Mouse (Mus musculus) adrenal gland, adult (tissue): ENCODE results near the gene Cemip.

Source experiments
- DNase-seq, 2 experiments: peaks; one replicate each; pipeline ENCODE4 v3.0.0; 2022 to 2023; ENCODE audit warnings: low spot score in 1 of 2; ENCODE audit not compliant: inconsistent age in 2 of 2

Gene Cemip

DNA sequence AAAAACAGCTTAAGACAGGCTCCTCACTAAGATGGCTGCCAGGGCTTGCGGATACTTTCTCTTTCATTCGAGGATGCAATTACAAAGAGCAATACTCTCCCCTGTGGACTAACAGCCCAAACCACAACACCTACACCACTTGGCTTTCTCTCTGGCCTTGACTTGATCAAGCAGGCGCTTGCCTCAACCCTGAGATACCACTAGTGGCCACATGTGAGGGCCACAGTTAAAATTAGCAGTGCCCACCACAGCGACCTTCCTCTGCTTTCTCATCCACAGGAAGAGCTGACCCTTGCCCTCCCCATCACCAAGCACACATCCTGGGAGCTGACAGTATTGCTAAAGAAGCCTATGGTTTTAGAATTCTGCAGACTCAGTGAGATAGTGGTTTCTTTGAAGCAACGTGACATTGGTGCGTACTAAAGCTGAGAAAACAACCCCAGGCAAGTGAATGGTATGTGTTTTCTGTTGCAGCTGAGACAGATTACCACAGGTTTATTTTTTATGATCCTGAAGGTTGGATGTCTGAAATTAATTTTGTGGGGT lies 109.8 kb downstream of the Cemip start:
- no peak for DNase-seq

DNA sequence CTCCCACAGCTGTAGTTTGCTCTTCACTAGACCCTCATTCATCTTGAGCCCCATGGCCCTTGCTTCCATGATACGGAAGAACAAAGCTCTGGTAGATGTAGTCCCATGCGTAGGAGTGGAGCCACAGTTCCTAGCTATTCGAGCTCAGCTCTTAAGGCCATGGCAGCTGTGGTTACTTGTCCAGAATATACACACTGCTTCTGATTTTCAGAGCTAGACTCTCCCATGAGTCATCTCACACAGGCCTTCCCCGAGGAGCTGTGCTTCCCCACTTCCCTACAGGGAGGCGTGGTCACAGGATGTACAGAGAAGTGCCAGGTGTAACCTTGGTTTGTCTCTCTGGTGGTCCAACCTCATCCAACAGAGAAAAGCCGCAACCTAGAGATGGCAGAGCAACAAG lies 111.0 kb downstream of the Cemip start:
- DNase-seq = no peak

DNA sequence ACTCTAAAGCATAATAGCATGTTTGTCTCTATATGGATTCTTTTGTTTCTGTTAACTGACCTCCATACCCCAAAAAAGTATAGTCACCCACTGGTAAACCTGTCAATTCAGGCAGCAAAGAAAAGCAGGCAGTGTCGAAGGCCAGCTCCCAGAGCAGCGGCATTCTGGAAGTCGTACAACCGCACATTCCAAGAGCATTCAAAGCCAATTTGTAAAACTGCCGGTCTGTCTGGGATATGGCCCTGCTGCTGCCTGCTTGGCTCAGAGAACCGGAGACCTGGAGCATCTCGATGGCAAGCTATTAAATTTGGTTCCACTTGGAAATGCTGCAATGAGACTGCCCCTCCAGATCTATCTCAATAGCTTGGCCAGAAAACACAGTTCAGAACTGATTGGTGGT lies 113.8 kb downstream of the Cemip start:
- DNase-seq = no peak

DNA sequence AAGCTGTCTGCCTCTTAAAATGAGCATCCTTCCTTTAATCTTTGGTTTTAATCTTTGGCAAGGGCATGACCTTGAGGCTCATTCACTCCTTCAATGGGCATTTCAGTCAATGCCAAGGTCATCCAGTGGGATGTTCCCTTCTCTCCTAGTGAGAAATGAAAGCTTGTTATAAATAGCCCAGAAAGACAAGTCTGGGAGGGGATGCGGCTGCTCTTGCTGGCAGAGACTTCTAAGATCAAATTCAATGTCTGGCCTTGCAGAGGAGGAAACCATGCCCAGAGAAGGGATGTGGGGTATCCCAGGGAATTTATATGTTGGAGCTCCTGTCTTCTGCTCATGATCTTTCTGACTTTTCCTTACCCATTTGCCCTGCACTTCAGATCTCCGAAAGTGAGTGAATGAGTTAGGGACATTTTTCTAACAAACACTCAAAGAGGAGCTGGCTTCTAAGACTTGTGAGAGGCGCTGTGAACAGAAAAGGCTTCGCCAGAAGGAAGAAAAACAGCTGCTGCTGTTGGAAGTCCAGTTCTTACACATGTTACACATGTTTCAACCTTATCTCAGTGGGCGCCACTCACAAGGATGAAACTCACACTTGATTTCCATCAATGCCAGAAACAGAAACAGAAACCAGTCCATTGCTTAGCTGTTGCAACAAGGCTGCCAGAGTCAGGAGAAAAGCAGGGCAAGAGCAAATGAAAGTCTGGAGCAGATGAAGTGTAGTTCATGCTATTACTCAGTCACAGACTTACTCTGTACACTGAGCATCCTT lies 120.1 kb downstream of the Cemip start:
- peak; percentile 28 to 77 for DNase-seq

DNA sequence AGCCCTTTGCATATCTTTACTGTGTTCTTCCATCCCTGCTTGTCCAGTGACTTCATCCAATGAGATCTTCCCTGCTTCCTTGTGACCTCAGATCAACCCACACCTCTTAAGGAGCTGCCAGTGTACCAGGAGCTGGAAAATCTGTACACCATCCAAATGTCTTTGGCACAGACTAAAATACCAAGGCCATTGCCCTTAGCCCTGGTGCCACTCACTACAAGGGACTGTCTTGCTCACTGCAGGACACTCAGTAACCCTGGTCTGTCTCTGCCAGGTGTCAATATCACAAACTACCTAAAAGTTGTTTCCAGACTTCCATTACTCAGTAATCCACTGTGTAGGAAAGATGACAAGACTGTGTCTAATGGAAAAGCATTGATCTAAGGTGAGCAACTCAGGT lies 121.1 kb downstream of the Cemip start:
- DNase-seq = peak; percentile 26 to 72

DNA sequence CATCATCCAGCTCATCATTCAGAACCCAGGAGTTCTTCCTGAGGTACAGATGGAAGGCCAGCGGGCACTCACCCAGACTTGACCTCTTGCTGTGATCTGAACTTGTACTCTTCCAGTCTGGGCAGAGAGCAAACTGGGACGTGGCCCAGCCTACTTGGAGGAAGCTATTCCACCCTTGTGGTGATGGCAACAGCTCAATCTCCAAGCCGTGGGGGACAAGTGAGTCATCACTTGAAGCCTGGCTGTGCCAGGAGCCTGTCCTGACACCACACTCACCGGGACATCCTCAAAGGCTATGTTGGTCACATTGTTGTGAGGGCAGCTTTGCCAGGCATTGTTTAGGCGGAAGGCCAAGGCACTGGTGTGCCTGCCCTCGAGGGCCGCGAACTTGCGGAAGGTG lies 133.8 kb downstream of the Cemip start:
- DNase-seq = no peak

DNA sequence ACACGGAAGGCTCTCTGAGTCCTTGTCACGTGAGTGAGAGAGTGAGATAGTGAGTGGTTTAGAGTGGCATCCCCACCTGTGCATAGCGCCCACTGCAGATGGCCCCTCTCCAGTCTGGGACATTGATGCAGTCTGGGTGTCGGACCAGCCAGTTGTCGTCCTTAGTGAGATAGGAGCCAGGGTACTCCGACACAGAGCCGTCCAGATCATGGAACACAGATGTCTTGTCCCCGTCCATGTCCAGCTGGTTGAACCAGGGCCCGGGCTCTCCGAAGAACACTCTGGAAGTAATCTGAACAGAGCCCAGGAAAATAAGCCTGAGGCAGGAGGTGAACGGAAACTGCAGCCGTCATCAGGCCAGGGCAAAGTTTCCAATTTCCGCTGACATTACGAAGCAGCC lies 135.0 kb downstream of the Cemip start:
- DNase-seq = no peak

DNA sequence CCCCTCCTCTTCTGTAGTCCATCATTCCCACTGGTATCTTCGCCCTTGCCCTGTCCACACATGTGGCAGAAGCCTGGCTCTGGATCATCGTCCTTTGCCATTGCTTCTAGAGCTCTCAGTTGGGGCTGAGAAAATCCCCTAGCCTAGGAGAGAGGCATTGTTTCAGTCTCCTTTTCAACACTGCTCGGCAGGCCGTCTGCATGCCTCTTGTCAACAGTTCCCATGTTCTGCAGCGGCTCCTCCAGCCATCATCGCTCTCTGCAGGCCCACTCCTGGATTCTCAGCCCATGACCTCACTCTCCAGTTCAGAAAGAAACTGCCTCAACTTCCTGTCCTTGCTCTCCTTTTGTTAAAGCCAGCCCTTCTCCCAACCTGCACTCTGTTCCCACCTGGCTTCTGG lies 136.6 kb downstream of the Cemip start:
- no peak for DNase-seq

DNA sequence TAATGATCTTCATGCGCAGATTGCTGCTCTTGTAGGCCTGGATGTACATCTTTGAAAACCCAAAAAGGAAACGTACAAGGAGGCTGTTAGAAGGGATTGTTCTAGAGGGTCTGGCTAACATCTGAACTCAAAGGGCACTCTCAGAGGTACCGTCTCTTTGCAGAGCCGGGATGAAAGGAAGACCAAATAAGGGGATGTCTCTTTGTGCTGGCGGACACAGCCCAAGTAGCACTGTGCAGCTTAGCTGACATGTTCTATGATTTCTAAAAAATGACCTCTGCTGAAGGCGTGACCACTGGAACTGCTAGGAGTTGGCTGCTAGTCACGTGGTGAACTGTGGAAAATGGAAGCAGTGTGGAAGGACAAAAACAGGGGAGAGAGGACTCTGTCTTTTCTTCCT lies 137.6 kb downstream of the Cemip start:
- no peak for DNase-seq

DNA sequence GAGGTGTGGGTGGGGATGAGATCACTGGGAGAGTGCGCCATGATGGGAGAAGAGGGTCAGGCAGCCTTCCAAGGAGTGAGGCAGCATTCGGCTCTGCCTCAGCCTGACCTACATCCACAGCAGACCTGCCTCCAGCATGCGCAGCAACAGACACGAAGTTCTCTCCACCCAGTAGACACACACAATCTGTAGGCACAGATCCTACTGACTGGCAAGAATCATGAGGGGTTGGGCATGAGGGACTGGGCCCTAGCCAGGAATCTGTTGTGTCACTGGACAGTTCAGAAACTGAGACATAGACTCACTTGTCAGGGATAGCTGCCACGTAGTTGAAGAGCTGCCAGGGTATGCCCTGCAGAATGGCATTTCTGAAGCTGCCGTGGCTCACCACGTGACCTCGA lies 144.6 kb downstream of the Cemip start:
- DNase-seq = peak; percentile 54 to 87

DNA sequence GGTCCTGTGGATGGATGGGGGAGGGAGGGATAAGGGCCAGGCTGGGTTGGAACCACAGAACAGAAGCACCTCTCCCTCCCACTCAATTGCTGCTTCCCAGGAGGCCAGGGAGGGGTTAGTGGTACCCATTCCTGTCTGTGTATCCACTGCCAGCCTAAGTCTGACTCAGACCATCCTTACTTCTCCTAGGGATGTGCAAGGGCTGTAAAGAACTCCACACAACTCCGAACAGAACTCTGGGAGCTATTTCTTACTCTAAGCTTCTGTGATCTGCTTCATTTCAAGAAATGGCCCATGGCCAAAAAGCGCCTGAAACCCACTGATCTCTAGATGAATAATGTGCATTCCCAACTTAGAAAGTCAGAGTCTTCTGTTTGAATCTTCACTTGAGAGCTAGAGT lies 146.2 kb downstream of the Cemip start:
- DNase-seq = no peak

DNA sequence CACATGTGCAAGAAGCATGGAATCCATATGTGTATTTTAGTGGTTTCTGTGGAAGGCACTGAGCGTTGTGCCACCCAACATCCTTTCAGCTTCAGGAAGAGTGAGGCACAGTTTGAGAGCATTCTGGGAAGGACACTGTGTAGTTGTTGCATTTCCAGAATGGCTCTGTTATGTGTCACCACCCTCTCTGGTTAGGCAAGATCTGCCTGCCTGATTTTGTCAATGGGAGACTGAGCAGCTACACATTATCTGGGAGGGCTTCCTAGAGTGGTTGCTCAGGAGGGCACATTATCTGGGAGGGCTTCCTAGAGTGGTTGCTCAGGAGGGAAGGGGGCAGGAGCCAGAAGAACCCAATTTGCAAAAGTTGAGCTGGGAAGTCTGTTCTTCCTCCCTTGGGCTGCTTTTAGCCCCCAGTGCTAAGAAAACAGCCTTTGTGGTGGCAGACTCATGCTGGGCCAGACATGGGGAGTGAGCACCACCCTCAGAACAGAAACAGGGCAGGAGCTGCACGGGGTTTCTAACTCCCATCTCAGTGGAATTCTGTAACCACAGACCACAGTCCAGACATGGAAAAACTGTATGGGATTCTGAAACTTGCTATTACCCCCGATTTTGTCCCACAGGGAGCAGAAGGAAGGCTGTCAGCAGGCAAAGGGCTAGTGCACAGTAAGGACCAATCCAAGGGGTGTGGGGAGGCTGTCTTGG lies 147.1 kb downstream of the Cemip start:
- DNase-seq = peak in 1 of 2 experiments; percentile 48

DNA sequence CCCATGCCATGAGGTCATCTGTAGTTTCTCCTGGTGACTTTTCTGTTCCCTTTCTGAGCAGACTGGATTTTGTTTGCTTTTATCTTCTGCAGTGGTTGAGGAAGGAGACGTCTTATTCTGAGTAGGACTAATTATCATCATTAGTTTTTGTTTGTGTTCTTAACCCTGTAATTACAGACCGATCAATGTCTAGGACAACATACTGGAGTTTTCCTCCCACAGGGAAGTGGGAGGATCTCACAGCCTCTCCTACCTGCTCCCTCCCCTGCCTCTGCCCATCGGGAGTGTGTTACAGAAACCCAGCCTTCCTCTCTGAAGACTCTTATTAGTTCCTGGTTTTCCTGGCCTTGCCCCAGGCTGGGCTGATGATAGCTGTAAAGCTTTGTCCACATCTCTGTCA lies 164.7 kb downstream of the Cemip start:
- no peak for DNase-seq

DNA sequence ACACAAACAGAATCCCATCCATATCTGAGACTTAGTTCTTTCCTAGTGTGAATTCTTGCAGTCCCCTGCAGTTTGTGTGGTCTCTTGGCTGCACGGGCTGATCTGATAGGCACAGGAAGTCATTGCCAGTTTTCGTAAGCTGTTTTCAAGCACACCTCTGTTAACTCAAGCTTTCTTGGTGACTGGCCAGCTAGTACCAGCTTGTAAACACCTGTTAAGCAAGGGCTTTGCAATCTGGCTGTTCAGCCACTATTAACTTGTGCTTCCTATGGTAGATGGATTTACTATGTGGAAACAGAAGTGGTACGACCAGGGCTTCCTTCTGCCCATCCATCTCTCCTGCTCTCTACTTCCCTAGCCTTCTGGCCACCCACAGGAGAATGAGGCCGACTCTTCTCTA lies 166.1 kb downstream of the Cemip start:
- DNase-seq = no peak

DNA sequence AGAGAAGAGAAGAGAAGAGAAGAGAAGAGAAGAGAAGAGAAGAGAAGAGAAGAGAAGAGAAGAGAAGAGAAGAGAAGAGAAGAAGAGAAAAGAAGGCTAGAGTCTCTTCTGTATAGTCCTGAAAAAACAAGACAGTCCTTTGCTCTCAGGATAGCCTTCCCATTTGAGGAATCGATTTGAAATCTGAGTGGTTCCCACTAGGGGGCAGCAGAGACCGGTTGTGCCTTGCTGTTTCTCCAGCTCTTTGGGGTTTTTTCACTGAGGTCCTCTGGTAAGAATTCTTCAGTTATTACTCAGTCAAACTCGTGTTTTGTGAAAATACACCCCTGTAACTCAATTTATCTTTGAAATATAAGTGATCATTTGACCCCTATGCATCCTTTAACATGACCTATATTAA lies 171.7 kb downstream of the Cemip start:
- peak; percentile 78 to 94 for DNase-seq

DNA sequence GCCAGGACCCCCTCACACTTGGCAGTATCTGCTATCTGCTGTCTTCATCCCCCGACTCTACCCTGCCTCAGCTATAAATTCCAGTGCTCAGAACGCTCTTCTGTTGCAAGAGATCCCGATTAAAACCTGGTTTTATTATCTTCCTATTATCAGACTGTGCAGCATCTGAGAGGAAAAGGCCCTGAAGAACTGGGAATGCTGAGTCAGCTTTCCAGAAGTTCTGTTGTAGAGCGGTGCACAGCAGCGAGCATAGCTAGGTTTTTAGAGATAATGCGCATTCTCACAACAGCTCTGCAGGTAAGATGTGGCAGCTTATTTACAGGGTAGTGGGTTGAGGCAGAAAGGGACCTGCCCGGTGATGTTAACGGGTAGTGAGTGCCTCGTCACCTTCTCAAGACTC lies 172.3 kb downstream of the Cemip start:
- no peak for DNase-seq

DNA sequence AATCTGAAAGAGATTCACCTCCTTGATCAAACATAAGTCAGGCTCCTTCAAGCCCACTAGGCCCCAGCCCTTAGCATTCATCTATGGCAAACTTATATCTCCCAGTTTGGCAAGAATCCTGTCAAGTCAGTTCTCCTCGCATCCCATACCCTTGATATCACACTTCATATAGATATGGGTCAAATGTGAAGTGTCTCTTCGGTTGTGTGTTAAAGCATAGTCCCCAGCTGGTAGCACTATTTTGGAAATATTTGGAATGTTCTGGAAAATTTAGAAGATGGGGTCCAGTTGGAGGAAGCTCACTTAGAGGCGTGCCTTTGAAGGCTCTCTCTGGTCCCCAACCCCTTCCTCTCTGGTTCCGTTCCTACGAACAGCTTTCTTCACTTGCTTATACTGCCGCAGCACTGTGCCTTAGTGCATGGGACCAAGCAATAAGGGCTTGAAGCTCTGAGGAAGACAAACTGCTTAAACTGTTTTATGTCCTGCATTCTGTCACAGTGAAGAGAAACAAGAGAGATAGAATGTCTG lies 172.8 kb downstream of the Cemip start:
- DNase-seq = no peak

DNA sequence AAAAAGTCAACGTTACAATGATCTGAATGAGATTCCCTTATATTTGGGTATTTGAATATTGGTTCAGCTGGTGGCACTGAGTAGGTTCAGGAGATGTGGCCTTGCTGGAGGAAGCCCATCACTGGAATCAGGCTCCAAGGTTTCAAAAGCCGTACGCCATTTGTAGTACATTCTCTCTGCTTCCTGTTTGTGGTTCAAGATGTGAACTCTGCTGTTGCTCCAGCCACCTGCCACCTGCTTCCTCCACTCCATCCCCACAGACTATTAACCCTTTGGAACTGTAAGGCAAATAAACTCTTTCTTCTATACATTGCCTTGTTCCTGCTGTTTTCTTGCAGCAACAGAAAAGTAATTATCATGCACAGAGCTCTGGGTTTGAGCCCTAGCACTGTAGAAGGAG lies 174.4 kb downstream of the Cemip start:
- DNase-seq = no peak

DNA sequence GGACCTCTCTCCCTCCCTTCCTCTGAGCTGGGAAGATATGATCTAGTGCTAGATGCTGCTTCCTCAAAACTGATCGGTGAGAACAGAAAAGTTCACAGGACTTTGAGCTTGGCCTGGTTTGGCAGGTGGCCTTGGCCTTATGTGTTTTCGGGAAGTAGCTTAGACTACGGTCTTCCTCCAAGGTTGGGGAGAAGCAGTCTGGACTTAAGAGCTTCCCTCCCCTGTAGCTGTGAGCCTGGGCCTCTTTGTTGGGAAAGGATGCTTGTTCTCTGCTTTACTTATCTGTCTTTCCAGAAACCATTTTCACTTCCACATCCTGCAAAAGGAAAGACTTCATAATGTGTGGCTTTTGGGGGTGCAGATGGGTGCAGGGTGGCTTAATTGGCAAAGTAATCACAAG lies 181.5 kb downstream of the Cemip start:
- peak in 1 of 2 experiments; percentile 40 for DNase-seq

DNA sequence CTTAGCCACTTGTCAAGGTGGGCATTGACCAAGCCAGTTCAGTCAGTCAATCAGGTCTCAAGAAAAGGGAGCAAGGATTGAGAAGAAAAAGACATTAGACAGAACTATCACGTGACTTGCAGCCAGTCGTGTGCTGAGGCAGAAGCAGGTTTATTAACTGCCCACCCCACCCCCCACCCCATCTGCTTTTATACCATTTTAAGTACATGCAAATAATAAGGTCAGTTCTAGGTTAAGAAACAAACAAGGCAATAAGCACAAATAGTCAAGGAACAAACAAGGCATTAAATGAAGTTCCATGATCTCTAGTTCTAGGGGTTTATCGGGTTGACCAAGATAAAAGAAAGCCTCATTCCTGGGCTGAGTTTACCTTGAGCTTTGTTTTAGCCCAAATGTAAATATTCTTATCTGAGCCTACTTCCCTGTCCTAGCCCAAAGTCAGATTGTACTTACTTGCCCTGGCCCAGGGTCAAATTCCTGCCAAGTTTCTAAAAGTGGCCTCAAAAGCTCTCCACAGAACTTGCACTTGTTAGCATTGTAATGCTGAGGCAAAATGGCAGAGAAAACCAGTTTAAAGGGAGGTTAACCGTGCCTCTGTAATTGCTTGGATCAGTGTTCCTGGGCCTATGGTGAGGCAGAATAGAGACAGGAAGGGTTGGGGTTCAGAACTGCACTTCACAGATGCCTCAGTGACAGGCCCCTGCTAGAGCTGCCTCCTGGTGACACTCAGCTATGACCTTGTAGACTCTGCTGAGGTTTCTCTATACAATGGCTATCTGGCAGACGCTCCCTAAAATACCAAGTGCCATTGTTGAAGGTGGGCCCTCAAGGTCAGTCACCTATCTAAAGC lies 183.8 kb downstream of the Cemip start:
- DNase-seq = no peak

DNA sequence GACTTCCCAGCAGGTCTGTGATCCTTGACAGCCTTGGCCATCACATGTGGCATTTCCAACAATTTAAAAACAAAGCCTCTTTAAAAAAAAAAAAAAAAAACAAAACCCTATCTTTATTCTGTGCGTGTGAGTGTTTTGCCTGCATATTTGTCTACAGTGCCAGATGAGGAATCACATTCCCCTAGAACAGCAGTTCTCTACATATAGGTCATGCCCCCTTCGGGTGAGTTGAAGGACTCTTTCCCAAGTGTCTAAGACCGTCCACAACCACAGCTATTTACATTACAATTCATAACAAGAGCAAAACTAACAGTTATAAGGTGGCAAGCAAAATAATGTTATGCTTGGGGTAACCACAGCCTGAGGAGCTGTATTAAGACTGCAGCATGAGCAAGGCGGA lies 184.9 kb downstream of the Cemip start:
- no peak for DNase-seq
